Mouse (Mus musculus) cerebellum, adult 11-12 months (tissue): ENCODE data around the gene Spef1.
"Not testable (repeated sequence)": the region's sequence is repeated elsewhere in the genome, so short reads cannot be mapped to it uniquely, and the experiment has no call there.

ENCODE experiments used
- DNase-seq: peaks from one replicate; pipeline ENCODE4 v3.0.0; 2022

Spef1 gene

DNA sequence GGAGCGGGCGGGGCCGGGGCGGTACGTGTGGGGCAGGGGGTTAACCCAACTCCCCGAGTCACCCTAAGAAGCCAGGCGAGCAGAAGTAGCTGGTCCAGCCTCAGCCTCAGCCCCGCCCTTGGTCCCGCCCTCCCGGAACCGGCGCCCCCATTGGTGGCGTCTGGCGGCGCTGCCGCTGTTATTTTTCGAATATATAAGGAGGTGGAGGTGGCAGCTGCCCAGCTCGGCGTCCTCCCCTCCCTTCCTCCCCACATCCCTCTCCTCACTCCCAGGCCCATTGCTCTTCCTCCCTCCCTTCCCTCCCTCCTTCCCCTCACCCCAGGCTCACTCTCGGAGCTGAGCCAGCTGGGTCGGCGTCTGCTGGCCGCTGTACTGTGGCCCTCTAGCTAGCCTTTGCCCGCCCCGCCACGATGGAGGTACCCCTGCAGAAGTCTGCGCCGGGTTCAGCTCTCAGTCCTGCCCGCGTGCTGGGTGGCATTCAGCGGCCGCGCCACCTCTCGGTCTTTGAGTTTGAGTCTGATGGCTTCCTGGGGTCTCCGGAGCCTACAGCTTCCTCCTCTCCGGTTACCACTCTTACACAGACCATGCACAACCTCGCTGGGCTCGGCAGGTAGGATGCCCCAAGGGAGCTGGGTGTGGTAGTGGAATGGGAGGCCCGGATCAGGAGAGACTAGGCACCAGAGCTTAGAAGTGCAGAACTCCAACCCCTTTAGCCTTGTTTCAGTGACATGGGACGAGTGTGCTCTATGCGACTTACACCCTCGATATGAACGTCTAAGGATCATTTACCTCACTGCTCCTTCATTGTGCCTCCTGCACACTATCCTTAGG is at the start of gene Spef1, which contains the start of gene Cdc25b:
TSS of gene Spef1 (minus strand) at position 512 of the 831 bp plus-strand sequence.
TSS of gene Cdc25b (plus strand) at position 179 of the 831 bp plus-strand sequence.
- DNase-seq: peak; percentile 87

GRCm38 (mm10) chr2:131234970-131235635 is 48.0 kb upstream of the Spef1 start:
- DNase-seq: no peak

DNA sequence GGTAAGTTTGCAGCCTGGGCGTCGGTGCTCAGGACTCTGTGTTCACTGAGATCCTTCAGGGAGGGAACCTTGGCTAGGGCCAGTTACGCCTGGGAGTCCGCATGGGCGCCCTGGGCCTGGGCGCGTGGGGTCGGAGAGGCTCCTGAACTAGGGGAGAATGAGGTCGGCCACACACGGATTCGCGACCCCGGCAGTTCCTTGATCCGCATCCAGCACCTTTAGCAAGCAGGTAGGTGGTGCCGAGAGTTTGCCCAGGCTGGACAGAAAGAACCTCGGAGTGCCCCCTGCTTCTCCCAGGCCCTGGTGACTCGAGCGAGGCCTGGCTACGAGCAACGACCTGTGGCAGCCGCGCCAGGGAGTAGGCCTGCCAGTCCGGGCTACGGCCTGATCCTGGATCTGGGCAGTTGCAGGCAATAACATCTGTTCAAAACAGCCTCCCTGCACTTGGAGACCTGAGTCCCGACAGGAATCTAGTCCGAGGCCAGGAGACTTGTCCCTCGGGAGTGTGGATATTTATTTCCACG is 47.1 kb upstream of the Spef1 start:
- DNase-seq: no peak

GRCm38 (mm10) chr2:131233307-131234126 is 46.4 kb upstream of the Spef1 start, which contains the start of gene Mavs:
Gene Mavs (plus strand): TSS chr2:131234063.
- DNase-seq: peak; percentile 93

DNA sequence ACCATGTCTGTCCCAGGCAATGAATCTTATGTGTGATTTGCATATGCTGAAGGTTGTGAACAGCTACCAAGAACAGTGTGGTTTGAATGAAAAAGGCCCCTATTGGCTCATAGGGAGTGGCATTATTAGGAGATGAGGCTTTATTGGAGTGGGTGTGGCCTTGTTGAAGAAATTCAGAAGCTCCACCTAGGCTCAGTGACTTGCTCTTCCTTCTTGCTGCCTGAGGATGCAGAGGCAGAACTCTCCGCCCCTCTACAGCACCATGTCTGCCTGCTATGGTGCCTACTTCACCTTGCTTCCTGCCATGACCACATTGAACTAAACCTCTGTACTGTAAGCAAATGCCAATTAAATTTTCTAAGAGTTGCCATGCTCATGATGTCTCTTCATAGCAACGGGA is 45.5 kb upstream of the Spef1 start:
- no peak for DNase-seq

- no peak for DNase-seq
Observed at GRCm38 (mm10) chr2:131227243-131227642, 40.2 kb upstream of the Spef1 start.

DNA sequence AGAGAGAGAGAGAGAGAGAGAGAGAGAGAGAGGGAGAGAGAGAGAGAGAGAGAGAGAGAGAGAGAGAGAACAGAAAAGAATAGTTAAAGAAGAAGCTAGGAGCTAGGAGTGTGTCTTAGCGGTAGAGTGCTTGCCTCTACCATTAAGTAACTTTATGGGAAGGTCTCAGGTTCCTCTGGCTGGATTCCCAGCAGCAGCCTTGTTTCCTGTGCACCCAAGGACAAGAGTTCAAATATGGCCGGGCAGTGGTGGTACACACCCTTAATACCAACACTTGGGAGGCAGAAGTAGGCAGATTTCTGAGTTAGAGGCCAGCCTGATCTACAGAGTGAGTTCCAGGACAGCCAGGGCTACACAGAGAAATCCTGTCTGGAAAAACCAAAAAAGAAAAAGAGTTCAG is 39.6 kb upstream of the Spef1 start:
- DNase-seq: not testable (repeated sequence)

GRCm38 (mm10) chr2:131225178-131225577 is 38.1 kb upstream of the Spef1 start:
- no peak for DNase-seq

DNA sequence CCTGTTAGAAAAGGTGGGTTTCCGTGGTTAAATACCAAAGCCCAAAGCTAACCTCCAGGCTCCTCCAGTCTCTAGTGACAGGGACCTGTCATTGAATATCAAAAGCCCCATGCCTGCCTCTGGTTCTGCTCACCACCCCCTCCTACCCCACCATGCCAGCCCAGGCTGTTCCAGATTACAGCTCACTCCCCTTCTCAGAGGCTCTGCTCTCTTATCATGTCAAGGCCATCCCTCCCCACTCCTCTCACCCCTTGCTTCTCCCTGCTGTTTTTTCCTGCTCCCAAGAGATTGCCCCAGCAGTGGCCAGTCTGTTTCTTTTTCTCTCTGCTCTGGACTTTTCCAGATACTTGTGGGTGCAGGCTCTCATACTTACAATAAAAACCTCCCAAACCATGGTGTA is 36.5 kb upstream of the Spef1 start:
- no peak for DNase-seq

DNA sequence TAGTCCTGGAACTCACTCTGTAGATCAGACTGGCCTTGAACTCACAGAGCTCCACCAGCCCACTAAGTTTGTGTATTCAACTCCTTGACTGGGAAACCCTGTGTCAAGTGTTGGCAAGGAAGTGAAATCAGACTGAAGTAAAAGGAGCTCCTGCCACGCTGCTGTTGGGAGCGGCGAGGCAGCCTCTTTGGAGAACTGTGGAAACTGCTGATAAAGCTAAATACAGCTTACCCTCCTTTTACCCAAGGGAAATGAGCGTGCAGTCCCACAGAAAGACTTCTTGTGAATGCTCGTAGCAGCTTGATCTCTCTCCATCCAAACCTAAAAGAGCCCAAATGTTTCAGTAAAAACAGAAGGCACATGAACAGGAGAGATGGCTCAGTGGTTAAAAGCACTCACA is 35.5 kb upstream of the Spef1 start:
- no peak for DNase-seq

- DNase-seq: no peak
Observed at GRCm38 (mm10) chr2:131221853-131222515, 34.9 kb upstream of the Spef1 start.

DNA sequence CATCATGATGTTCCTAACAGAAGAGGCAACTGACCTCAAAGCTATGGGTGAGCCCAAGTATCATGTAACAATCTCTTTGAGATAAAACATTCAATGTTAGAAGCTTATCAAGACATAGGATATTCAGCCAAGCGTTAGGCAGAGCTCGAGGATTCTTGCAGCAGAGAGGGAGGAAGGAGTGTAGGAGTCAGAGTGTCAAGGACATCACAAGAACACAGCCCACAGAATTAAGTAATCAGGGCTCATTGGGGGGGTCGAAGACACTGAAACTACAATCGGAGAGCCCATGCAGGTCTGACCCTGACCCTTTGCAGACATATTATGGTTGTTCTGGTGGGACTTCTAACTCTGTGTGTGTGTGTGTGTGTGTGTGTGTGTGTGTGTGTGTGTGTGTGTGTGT is 32.9 kb upstream of the Spef1 start:
- DNase-seq: no peak

GRCm38 (mm10) chr2:131215941-131216858 is 29.1 kb upstream of the Spef1 start:
- no peak for DNase-seq

DNA sequence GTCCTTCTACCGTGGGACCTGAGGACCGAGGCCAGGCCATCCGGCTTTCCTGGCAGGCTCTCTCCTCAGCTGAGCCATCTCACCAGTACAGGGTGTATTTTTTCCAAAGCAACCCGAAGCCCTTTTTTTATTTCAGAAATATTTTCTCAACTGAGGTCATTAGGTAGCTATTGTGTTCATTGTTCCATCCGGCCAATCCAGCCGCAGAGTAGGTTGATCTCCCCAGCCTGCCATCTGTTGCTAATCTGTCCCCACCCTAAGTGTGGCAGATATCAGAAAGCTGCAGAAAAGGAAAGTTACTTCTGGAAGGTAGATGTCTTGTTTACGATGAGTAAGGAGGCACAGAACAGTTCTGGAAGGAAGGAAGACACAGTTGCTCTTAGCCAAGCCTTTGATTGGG is 26.7 kb upstream of the Spef1 start:
- no peak for DNase-seq

DNA sequence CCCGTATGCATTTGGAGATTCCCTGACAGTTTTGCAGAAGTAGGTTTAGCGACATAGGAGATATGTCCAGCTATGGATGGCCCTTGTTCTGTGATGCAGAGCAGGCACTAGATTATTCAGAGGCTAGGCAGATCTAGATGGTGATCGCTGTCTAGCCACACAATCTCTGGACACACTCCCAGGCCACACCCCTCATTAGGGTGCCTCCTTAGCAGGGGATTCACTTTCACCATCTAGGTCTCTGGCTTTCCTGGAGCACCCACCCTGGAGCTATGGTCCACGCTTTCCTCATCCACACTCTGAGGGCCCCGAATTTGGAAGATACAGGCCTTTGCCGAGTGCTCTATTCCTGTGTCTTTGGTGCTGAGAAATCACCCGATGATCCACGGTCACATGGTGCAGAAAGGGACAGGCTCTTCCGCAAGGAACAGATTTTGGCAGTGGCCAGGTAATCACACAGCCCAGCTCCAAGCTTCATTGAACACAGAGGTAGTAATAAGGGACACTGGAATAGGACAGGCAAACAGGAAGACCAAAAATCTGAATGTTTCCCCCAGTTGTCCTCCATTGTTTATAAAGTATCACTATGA is 24.0 kb upstream of the Spef1 start:
- peak; percentile 64 for DNase-seq

GRCm38 (mm10) chr2:131209969-131210792 is 23.1 kb upstream of the Spef1 start:
- peak; percentile 95 for DNase-seq

GRCm38 (mm10) chr2:131209125-131209795 is 22.2 kb upstream of the Spef1 start:
- DNase-seq: peak; percentile 58

- DNase-seq: no peak
Observed at GRCm38 (mm10) chr2:131208356-131208755, 21.3 kb upstream of the Spef1 start.

- no peak for DNase-seq
Observed at GRCm38 (mm10) chr2:131206778-131207177, 19.7 kb upstream of the Spef1 start, which contains the start of gene Ap5s1. Gene Ap5s1 (plus strand): TSS chr2:131207078.
